8 mouse cellular contexts compared by ENCODE assay signal in the genomic region with DNA sequence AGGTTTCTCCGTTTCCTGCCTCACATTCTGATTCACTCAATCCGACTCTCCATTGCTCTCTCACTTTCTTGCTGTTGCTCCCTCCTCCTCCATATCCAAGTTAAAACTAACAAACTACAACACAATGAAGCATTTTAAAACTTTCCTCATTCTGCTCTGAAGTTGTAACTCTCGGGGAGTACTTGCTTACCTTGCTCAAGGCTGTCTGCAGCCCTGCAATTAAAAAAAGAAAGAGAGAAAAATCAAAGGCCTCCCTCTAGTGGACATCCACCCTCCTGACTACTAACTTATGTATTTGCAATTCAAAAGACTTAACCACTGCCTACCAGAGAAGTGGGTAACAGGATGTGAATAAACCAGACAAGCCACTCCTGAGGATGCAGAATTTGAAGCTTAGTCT. TPM values are rescaled to one million over a fixed set of nuclear protein-coding genes. Genes with fewer than 3 reads are reported as not detected.
A peak's percentile ranks its signal among the peaks of the same experiment; 100 is the strongest.
DNase-seq lines count a peak whose midpoint lies in the region; ATAC-seq lines count a peak whose summit lies in the region.

No protein-coding gene starts in this region.

- peaks cover 12% of the 10 kb centered on the region for H3K4me1 ChIP-seq in heart, embryonic 12.5 days (replicated peaks)

- peak; percentile 21 for DNase-seq in adrenal gland, adult 8-10 months
- DNase-seq in adrenal gland, adult 18-20 months (ENCODE audit: low spot score in 2 of 2) = no peak
- DNase-seq in R1 (ENCODE audit: low read depth, low spot score) = peak; percentile 85
- peak; percentile 68 for DNase-seq in embryo, embryonic 11 days
- DNase-seq in kidney, postnatal 10 days = peak; percentile 63
- DNase-seq in lung, postnatal 10 days = peak; percentile 78
- DNase-seq in retina, postnatal 1 day = peak; percentile 77

- peak overlapping the region; percentile 96 for H3K4me3 ChIP-seq in heart, embryonic 12.5 days

- H3K4me2 ChIP-seq in heart, embryonic 12.5 days = peak overlapping the region; percentile 86

- H3K9ac ChIP-seq in heart, embryonic 12.5 days = peak overlapping the region; percentile 66

- H3K27ac ChIP-seq in heart, embryonic 12.5 days (ENCODE audit: poor library complexity, severe bottlenecking) = peak overlapping the region; percentile 91

- peaks cover 12% of the 10 kb centered on the region for H3K36me3 ChIP-seq in heart, embryonic 12.5 days

- WGBS in heart, embryonic 12.5 days = 1% methylated on average over 3 of the region's 3 CpGs

- ATAC-seq in heart, embryonic 12.5 days (ENCODE audit: insufficient number of reproducible peaks, low FRiP score) = no peak

- no peaks in the 10 kb centered on the region for H3K9me3 ChIP-seq in heart, embryonic 12.5 days (replicated peaks)

- no peaks in the 10 kb centered on the region for H3K27me3 ChIP-seq in heart, embryonic 12.5 days (replicated peaks)

RNA-seq across cellular contexts. Expression of a gene that starts 1.1 kb away (rescaled TPM):
- total RNA-seq in adrenal gland, adult 8-10 months (2022) = 10 to 100 TPM; 11.6 to 16.0 (median 12.8) TPM
- total RNA-seq in adrenal gland, adult 18-20 months (2021) = 10 to 100 TPM; 10.8 to 12.3 TPM
- 9.2 and 15.0 TPM in 2 replicates for polyA plus RNA-seq in heart, embryonic 12.5 days (2016; fragmentation: Nextera tagmentation; extraction: Ambion mirVana)

RNA-seq across cellular contexts. Expression of a gene that starts 19.4 kb away (rescaled TPM):
- 1 to 10 TPM; 1.9 to 3.8 (median 2.4) TPM for total RNA-seq in adrenal gland, adult 8-10 months (2022)
- 1 to 10 TPM; 1.8 to 1.9 TPM for total RNA-seq in adrenal gland, adult 18-20 months (2021)
- 49.0 and 50.9 TPM in 2 replicates for polyA plus RNA-seq in heart, embryonic 12.5 days (2016; fragmentation: Nextera tagmentation; extraction: Ambion mirVana)

Comparison
In these comparisons a context has a peak if more than half of its experiments do, and no peak if none do; other contexts are left out.
1. DNase-seq: peak in adrenal gland, adult 8-10 months (single experiment), R1 (single experiment), embryo, embryonic 11 days (single experiment), kidney, postnatal 10 days (single experiment), lung, postnatal 10 days (single experiment) and retina, postnatal 1 day (single experiment); none in adrenal gland, adult 18-20 months (0 of 2).